Mouse (Mus musculus) ES-E14 (cell line): ENCODE results near the gene Chst11. TPM values are rescaled to one million over a fixed set of nuclear protein-coding genes. Genes with fewer than 3 reads are reported as not detected.

ENCODE experiments used
- DNase-seq: peaks from one replicate; pipeline ENCODE4 v3.0.0-alpha.2; 2013; ENCODE audit warnings: low read depth, low spot score
- H3K27ac ChIP-seq: 2 replicates; pipeline ENCODE4 v1.5.1; 2012; ENCODE audit warnings: low read depth, mild to moderate bottlenecking, low read length, moderate library complexity, mixed read lengths; ENCODE audit not compliant: poor library complexity, insufficient read depth, severe bottlenecking
- H3K36me3 ChIP-seq: 2 replicates; pipeline ENCODE4 v1.6.1; 2012; ENCODE audit warnings: mild to moderate bottlenecking, low read length, moderate library complexity, mixed read lengths; ENCODE audit not compliant: control insufficient read depth, poor library complexity, insufficient read depth, severe bottlenecking
- H3K4me1 ChIP-seq, 2 experiments: fragments of 150-350 bp in 1 of 2; sonication (generic) in 1 of 2; 2 replicates each; pipeline ENCODE4 v1.6.1; 2012; ENCODE audit warnings: low read length in 2 of 2, mild to moderate bottlenecking in 1 of 2, mixed read lengths in 1 of 2; ENCODE audit not compliant: control insufficient read depth in 2 of 2, insufficient read depth in 2 of 2, poor library complexity in 1 of 2
- H3K4me3 ChIP-seq, 2 experiments: fragments of 150-350 bp in 1 of 2; sonication (generic) in 1 of 2; 2 replicates each; pipeline ENCODE4 v1.5.1; 2012; ENCODE audit warnings: low read length in 2 of 2, low read depth in 1 of 2, mild to moderate bottlenecking in 1 of 2, mixed read lengths in 1 of 2; ENCODE audit not compliant: insufficient read depth in 1 of 2, poor library complexity in 1 of 2, severe bottlenecking in 1 of 2
- H3K9ac ChIP-seq: 2 replicates; pipeline ENCODE4 v1.6.1; 2012; ENCODE audit warnings: low read depth, mild to moderate bottlenecking, low read length, mixed read lengths; ENCODE audit not compliant: poor library complexity, insufficient read depth, severe bottlenecking
- H3K9me3 ChIP-seq: fragments of 150-350 bp; sonication (generic); 2 replicates; pipeline ENCODE4 v1.6.1; 2012; ENCODE audit warnings: low read depth, mild to moderate bottlenecking, low read length; ENCODE audit not compliant: control insufficient read depth, insufficient read depth
- CHD2 ChIP-seq: IDR thresholded peaks from 2 replicates; pipeline ENCODE4 v1.6.1; 2014; ENCODE audit warnings: mild to moderate bottlenecking, low read depth, low read length, inconsistent platforms
- HCFC1 ChIP-seq: IDR thresholded peaks from 2 replicates; pipeline ENCODE4 v1.6.1; 2012; ENCODE audit warnings: low read length, inconsistent platforms, borderline replicate concordance; ENCODE audit not compliant: insufficient read depth
- MAFK ChIP-seq: IDR thresholded peaks from 2 replicates; pipeline ENCODE4 v1.6.1; 2014; ENCODE audit warnings: mild to moderate bottlenecking, low read depth, low read length, inconsistent platforms; ENCODE audit not compliant: insufficient read depth
- ZC3H11A ChIP-seq: IDR thresholded peaks from 2 replicates; pipeline ENCODE4 v1.6.1; 2012; ENCODE audit warnings: low read depth, mild to moderate bottlenecking, inconsistent platforms, low read length, borderline replicate concordance
- ZNF384 ChIP-seq: IDR thresholded peaks from 2 replicates; pipeline ENCODE4 v1.6.1; 2012; ENCODE audit warnings: low read depth, low read length, inconsistent platforms
- in situ Hi-C, 2 experiments: fragments of 600-800 bp; cut with MboI; formaldehyde crosslinking; loops; one replicate each; pipeline ENCODE4 v1.15.1; 2025; ENCODE audit warnings: low sequenced_read_pairs in 2 of 2, inconsistent platforms in 1 of 2; ENCODE audit not compliant: unreplicated experiment in 2 of 2
- total RNA-seq: library from RNA; depleted of rRNA; stranded (reverse); fragments of 300-350 nt; gene quantifications from 2 replicates; pipeline ENCODE4 v1.2.3, GENCODE M21; 2012

The Chst11 gene
- total RNA-seq, 1 experiment = 8.6 TPM

DNA sequence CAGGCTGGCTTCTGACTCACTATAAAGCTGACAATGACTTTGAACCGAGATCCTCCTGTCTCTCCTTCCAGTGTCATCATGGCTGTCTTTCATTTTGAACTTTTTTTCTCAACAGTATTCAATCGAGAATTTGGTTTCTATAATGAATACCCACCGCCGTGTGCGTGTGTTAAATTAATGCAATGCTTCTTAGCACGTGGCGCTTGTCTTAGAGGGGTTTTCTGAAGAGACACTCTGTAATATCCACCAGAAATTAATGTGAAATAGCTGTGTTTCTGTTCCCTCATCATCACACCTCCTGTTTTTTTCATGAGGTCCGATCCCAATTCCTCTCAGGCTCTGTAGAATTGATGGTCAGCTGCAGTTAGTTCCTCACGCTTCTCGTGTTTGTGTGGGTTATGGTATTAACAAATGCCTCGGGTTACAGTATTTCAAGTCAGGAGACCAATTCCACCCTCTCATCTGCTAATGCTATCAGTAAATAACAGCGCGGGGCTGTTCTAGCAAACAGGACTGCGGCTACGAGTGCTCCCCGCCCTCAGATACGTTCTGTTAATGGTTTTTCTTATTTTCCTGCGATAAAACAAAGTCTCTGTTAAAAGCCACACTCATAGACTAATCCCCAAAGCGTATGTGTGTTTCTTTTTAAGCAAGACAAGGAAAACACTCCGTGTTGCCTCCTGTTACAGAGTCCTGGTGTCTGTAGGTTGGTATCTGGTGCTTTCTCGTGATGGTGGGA is 32.6 kb downstream of the Chst11 start:
- no peak for DNase-seq
- H3K9ac ChIP-seq = no peak overlapping the region
- H3K9me3 ChIP-seq = no peaks in the 10 kb centered on the region
- no peak overlapping the region for H3K4me3 ChIP-seq
- H3K36me3 ChIP-seq = no peaks in the 10 kb centered on the region
- no peak for TF ChIP-seq ZC3H11A
- TF ChIP-seq MAFK = no peak
- no peak for TF ChIP-seq CHD2
- no peak for TF ChIP-seq ZNF384
- no peak for TF ChIP-seq HCFC1
- no peaks in the 10 kb centered on the region for H3K4me1 ChIP-seq
- in situ Hi-C loops = no loop called here
- H3K27ac ChIP-seq = no peak overlapping the region

DNA sequence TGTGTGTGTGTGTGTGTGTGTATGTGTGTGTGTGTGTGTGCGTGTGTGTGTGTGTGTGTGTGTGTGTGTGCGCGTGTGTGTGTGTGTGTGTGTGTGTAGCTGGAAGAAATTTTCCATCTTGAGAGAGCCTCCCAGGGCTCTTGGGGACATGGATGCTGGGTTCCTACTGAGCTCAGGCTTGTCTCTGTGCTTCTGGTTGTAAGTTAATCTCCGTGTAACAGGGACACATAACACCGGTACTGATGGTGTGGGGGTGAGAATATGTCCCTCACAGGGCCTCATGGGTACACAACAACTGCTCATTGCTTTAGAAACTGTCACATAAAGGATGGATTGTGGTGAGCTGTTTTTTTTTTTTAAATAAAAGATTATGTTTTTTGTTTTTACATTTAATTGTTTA is 33.2 kb downstream of the Chst11 start:
- in situ Hi-C loops = no loop called here
- Histone ChIP-seq H3K9ac (no peak overlapping the region), H3K9me3 (no peaks in the 10 kb centered on the region), H3K4me3 (no peak overlapping the region), H3K4me1 (no peaks in the 10 kb centered on the region), H3K36me3 (no peaks in the 10 kb centered on the region), H3K27ac (no peak overlapping the region)
- no peak for DNase-seq
- TF ChIP-seq ZC3H11A (no peak), ZNF384 (no peak), CHD2 (no peak), MAFK (no peak), HCFC1 (no peak)

DNA sequence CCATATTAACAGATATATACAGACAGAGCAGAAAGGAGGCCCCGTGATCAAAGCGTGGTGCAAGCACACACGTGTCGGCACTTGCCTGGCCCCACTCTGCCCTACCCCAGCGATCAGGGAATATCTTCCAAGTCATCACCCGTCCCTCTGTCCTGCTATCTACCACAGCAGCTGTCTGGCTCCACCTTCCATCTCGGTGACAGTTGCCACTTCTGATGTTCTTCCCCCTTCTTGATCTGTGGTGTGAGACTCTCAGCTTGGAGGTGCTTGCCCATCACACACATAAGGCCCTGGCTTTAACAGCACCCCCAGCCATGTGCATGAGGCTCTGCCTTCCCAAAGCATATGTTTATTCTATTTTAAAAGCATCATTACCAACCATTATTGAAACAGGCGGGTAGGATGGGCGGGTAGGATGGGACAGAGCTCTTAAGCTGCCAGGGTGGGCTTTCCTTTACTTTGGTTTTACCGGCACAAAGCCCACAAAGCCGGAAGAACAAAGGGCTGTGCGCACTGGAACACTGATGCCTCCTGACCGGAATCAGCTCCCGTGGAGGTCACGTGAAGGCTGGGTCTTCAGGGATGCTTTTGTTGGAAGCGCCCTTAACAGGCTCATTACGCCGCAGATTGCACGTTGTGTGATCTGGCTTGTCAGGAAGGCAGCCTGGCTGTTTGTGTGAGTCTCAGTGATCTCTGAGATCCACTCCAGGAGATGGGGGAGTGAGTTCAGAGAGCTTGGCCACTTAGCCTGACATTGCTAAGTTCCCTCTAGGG is 34.4 kb downstream of the Chst11 start:
- Histone ChIP-seq H3K4me1 (no peaks in the 10 kb centered on the region), H3K36me3 (no peaks in the 10 kb centered on the region), H3K9me3 (no peaks in the 10 kb centered on the region), H3K27ac (no peak overlapping the region), H3K9ac (no peak overlapping the region), H3K4me3 (no peak overlapping the region)
- in situ Hi-C loops = no loop called here
- no peak for TF ChIP-seq ZC3H11A
- DNase-seq = no peak

DNA sequence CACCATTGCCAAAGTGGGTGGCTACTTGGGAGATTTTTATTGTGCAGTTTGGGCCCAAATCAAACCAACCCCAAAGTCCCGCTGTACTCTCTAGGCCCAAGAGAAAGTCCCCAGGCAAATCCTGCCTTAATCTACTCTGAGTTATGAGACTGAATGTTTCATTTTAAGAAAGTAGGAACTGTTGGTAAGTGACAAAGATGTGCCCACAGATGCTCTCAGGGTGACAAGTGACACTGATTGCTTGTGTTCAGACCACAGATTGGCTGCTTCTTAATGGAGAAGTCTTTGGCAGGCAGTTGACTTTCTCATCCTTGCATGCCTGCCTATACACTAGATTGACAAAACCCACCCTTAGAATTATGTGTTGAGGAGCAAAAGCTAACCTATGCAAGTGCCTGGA is 37.3 kb downstream of the Chst11 start:
- TF ChIP-seq HCFC1 = no peak
- no peak for TF ChIP-seq ZNF384
- no peak for TF ChIP-seq CHD2
- no peak for TF ChIP-seq ZC3H11A
- no peak for TF ChIP-seq MAFK
- no peak for DNase-seq
- H3K4me1 ChIP-seq = no peaks in the 10 kb centered on the region
- no peaks in the 10 kb centered on the region for H3K9me3 ChIP-seq
- in situ Hi-C loops = no loop called here
- no peaks in the 10 kb centered on the region for H3K36me3 ChIP-seq
- no peak overlapping the region for H3K9ac ChIP-seq
- H3K4me3 ChIP-seq = no peak overlapping the region
- no peak overlapping the region for H3K27ac ChIP-seq

DNA sequence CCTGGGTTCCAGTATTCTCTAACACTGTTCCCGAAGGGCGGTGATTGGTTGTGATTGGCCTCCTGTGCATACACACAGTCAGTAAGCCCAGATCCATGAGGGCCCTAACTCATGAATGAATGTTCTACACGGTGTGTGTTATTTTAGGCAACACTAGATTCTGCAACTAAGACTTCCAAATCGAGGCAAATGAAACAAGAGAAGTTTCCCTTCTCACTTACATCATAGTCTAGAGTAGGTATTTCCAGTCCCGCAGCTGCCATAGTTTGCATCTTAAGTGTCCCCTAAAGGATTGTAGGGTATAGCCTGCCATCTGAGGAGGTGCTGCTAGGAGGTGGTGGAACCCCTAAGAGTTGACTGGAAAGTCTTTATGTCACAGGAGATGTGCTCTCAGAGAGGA is 40.9 kb downstream of the Chst11 start:
- H3K9ac ChIP-seq = no peak overlapping the region
- no peak overlapping the region for H3K27ac ChIP-seq
- H3K4me3 ChIP-seq = no peak overlapping the region
- DNase-seq = no peak
- TF ChIP-seq MAFK (no peak), HCFC1 (no peak), ZC3H11A (no peak), CHD2 (no peak), ZNF384 (no peak)
- in situ Hi-C loops = no loop called here
- no peaks in the 10 kb centered on the region for H3K36me3 ChIP-seq
- H3K4me1 ChIP-seq = no peaks in the 10 kb centered on the region
- H3K9me3 ChIP-seq = no peaks in the 10 kb centered on the region
